Mouse (Mus musculus) MN1 (cell line): ENCODE results near the gene 6430531B16Rik.

Experiments
- DNase-seq: peaks from one replicate; pipeline ENCODE4 v3.0.0-alpha.2; 2016; ENCODE audit warnings: low spot score

The 6430531B16Rik gene

GRCm38 (mm10) chr7:139970216-139970919, 8.2 kb downstream of the 6430531B16Rik start:
- DNase-seq: no peak

- peak; percentile 84 for DNase-seq
Observed at GRCm38 (mm10) chr7:139969348-139970130, 9.0 kb downstream of the 6430531B16Rik start.

GRCm38 (mm10) chr7:139968428-139968827, 10.1 kb downstream of the 6430531B16Rik start:
- no peak for DNase-seq

- DNase-seq: no peak
Observed at GRCm38 (mm10) chr7:139967175-139967574, 11.4 kb downstream of the 6430531B16Rik start.

GRCm38 (mm10) chr7:139963814-139964213, 14.7 kb downstream of the 6430531B16Rik start:
- no peak for DNase-seq

- DNase-seq: no peak
Observed at GRCm38 (mm10) chr7:139961141-139961540, 17.4 kb downstream of the 6430531B16Rik start.

- DNase-seq: no peak
Observed at GRCm38 (mm10) chr7:139957958-139958357, 20.6 kb downstream of the 6430531B16Rik start.

- no peak for DNase-seq
Observed at GRCm38 (mm10) chr7:139957437-139957836, 21.1 kb downstream of the 6430531B16Rik start.

GRCm38 (mm10) chr7:139956658-139957057, 21.9 kb downstream of the 6430531B16Rik start:
- no peak for DNase-seq

- no peak for DNase-seq
Observed at GRCm38 (mm10) chr7:139955505-139955904, 23.1 kb downstream of the 6430531B16Rik start.

- DNase-seq: no peak
Observed at GRCm38 (mm10) chr7:139951991-139952633, 26.4 kb downstream of the 6430531B16Rik start.

- no peak for DNase-seq
Observed at GRCm38 (mm10) chr7:139951079-139951478, 27.5 kb downstream of the 6430531B16Rik start.

- peak; percentile 49 for DNase-seq
Observed at GRCm38 (mm10) chr7:139950283-139950971, 28.1 kb downstream of the 6430531B16Rik start.

GRCm38 (mm10) chr7:139949893-139950282, 28.7 kb downstream of the 6430531B16Rik start:
- DNase-seq: peak; percentile 74

GRCm38 (mm10) chr7:139946032-139946431, 32.5 kb downstream of the 6430531B16Rik start:
- DNase-seq: no peak

GRCm38 (mm10) chr7:139945516-139945915, 33.0 kb downstream of the 6430531B16Rik start:
- DNase-seq: no peak

- DNase-seq: no peak
Observed at GRCm38 (mm10) chr7:139944291-139945240, 34.0 kb downstream of the 6430531B16Rik start.

GRCm38 (mm10) chr7:139943674-139944281, 34.8 kb downstream of the 6430531B16Rik start, which contains the start of gene Utf1:
Gene Utf1 (plus strand): TSS chr7:139943789.
- no peak for DNase-seq

- no peak for DNase-seq
Observed at GRCm38 (mm10) chr7:139940476-139941209, 37.9 kb downstream of the 6430531B16Rik start.

- DNase-seq: no peak
Observed at GRCm38 (mm10) chr7:139937810-139938209, 40.7 kb downstream of the 6430531B16Rik start.
